Mouse (Mus musculus) thymus, postnatal 10 days (tissue): ENCODE data around the gene Lpxn.
A peak's percentile ranks its signal among the peaks of the same experiment; 100 is the strongest.

Experiments
- DNase-seq, 2 experiments: peaks; one replicate each; pipeline ENCODE4 v3.0.0; 2021; ENCODE audit warnings: low spot score in 2 of 2

Gene Lpxn

DNA sequence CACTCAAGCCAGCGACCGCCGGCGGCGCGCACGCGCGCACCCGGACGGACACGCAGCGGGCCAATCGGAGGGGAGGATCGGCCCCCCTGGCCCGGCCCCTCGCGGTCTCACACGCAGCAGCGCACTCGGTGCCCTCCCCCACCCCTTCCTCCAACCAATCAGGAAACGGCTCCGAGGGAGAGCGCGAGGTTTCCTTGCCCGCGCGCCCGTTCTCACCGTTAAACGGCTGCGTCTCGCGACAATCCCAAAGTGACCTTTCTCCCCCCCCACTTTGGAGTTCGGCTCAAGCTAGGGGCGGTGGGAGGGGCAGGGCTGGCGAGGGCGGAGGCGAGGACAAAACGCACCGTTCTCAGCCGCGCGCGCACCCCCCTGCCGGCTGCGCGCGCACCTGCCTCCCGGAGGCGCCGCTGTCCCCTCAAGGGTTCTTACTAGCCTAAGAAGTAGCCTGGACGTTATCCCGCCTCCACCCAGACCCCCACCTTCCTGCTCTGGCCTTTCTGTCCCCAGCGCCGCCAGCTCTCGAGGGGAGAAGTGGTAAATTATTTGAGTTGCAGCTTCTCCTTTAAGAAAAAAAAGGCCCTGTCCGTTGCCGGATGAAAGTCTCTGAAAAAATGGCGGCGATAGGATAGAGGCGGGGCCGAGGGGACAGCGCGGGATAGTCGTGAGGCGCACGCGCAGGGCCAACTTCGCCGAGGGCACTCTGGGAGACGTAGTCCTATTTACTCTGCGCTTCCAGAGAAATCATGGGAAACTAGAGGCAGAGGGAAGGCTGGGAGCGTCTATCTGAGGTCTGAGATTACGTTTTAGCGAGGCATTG, at the start of gene Lpxn, which contains the start of gene Zfp91:
Lpxn (plus strand) TSS at position 683 of the 817 bp plus-strand sequence.
Zfp91 (minus strand) TSS at position 616 of the 817 bp plus-strand sequence.
- peak; percentile 95 to 96 for DNase-seq

GRCm38 (mm10) chr19:12756286-12756685, 39.7 kb upstream of the Lpxn start:
- no peak for DNase-seq

- no peak for DNase-seq
Measured at GRCm38 (mm10) chr19:12758936-12759478, 37.0 kb upstream of the Lpxn start.

GRCm38 (mm10) chr19:12759656-12760055, 36.3 kb upstream of the Lpxn start:
- no peak for DNase-seq

DNA sequence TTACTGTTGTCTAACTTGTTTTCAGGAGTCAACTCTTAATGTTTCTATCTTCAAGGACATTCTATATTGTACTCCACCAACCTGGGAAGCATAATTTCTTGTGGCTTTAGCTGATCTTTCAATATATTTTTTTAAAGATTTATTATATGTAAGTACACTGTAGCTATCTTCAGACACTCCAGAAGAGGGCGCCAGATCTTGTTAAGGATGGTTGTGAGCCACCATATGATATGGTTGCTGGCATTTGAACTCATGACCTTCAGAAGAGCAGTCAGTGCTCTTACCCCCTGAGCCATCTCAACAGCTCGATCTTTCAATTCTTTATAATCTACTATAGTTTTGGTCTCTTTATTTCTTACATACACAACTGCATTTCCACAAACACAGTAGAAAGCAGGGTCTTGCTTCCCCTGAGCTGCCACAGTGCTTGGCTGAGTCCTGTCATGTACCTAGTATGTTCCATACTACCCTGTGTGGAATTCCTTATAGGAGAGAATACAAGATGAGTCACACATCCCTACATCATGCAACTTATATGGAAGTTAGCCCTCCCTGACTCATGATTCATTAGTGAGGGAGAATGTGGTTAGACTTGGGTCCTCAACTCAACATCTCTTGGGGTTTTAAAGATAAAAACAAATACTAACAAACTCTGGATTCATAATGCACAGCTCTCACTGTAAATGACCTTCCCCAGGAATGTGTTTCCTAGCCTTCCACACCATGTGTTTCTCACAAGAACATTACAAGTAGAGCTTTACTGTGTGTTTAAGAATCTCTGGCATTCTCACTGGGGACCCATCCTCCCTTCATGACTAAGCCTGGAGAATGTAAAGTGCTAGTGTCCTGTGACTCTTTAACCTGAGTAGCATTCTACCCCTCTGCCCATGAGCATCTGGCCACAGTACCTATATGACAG, 33.5 kb upstream of the Lpxn start:
- peak in 1 of 2 experiments; percentile 20 for DNase-seq

GRCm38 (mm10) chr19:12765308-12765707, 30.7 kb upstream of the Lpxn start, which contains the start of gene Cntf:
Gene Cntf (minus strand): TSS chr19:12765632.
- DNase-seq: no peak

DNA sequence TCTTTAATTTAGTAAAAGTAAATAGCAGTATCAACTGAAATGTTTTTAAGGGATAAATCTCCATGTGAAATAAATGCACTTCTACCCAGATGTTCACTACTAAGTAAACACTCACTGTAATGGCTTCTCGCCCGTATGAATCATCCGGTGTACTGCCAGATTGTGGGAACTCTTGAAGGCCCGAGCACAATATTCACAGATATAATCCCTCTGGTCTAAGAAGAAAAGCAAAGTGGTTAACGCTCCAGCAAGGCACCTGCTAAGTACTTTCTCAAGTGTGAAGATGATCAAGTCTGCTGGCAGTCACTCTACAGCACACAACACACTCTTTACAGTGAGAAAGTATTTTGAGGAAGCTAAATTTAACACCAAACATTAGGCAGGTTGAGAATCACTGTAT, 25.1 kb upstream of the Lpxn start:
- no peak for DNase-seq

DNA sequence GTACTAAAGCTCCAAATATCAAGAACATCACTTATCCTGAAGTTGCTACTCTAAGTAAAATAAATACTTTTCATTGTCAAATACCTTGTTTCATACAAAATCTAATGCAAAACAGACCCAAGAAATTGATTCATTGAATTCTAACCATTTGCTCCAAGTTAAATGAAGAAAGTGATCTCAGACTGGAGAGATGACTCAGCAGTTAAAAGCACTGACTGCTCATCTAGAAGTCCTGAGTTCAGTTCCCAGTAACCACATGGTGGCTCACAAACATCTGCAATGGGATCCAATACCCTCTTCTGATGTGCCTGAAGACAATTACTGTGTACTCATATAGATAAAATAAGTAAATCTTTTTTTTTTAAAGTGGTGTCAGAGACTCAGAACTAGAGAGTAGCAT, 15.6 kb upstream of the Lpxn start:
- no peak for DNase-seq

- no peak for DNase-seq
Measured at GRCm38 (mm10) chr19:12786803-12787395, 9.1 kb upstream of the Lpxn start.

- no peak for DNase-seq
Measured at GRCm38 (mm10) chr19:12787721-12788120, 8.3 kb upstream of the Lpxn start.

- DNase-seq: no peak
Measured at GRCm38 (mm10) chr19:12792374-12792773, 3.6 kb upstream of the Lpxn start.

DNA sequence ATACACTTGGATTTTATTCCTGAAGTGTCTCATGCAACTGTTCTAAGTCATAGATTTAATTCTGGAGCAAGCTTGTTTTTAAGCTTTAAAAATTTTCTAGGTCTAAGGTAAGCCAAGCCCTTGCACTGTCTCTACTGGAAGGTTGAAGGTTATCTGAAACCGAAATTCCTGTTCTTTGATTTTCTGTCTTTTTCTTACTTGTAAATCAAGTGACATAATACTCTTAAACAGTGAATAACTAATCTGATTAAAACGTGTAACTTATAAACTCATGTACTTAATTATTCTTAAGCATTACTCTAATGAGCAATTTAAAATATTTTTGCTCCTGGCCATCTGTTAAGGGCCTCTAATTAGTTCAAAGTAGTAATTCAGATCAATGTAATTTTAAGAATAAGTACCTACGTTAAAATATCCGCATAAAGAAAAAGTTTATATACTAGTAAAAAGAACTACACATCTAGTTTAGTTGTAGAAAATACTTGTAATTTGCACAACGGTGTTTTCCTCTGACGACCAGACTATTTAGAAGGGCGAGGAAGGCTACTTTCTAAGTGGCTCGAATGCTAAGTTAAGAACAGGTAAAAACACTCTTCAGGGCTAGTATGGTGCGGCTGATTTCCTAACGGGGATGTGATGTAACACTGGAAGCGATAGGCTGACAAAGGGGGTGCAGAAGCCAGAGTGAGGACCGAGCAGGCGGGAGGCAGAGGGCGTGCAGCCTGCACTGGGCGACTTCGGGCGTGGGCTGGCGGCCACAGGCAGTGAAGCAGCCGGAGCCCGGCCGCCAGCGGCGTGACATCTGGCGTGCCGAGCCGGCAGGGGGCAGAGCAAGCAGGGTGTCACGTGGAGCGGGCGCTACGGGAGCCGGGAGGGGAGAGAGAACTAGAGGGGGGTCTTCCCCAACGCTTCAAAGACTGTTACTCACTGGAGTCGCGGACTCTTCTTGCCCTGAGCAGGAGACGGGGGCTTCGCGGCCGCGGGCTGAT, 1.6 kb upstream of the Lpxn start:
- peak; percentile 91 to 94 for DNase-seq

DNA sequence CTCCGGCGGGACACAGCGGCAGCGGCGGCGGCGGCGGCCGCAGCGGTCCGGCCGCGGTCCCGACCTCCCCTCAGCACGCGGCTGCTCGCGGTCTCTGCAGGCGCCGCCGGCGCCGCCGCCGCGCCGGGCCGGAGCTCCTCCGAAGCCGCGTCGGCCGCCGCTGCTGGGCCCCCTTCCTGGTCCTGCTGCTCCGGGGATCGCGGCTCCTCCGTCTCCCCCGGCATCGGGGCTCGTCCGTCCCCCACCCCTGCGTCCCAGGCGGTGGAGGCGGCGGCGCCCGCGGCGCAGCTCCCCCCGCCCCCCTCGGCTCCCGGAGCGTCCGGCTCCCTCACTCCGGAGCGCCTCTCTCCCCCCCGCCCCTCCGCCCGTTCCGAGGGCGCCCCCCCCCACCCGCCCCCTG, 883 bp upstream of the Lpxn start:
- DNase-seq: no peak

GRCm38 (mm10) chr19:12796328-12796931, 437 bp downstream of the Lpxn start:
- peak; percentile 64 to 73 for DNase-seq

GRCm38 (mm10) chr19:12797071-12797470, 1.1 kb downstream of the Lpxn start:
- peak in 1 of 2 experiments; percentile 23 for DNase-seq

DNA sequence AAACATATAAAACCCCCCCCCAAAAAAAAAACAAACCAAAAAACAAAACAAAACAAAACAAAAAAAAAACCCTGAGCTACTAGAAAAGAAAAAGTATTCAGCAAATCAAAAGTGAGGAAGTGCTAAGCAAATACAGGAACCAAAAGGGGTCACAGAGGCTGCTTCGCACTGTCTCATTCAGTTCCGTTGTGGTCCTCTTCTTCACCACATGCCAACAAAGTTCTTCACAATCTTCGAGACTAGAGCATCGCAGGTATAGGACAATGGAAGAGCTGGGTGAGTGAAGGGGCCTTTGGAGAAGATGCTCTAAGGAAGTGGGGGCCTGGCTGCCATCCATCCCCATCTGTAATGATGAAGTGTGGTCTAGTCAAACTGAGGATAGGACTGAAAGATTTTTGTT, 2.4 kb downstream of the Lpxn start:
- peak; percentile 17 to 44 for DNase-seq

DNA sequence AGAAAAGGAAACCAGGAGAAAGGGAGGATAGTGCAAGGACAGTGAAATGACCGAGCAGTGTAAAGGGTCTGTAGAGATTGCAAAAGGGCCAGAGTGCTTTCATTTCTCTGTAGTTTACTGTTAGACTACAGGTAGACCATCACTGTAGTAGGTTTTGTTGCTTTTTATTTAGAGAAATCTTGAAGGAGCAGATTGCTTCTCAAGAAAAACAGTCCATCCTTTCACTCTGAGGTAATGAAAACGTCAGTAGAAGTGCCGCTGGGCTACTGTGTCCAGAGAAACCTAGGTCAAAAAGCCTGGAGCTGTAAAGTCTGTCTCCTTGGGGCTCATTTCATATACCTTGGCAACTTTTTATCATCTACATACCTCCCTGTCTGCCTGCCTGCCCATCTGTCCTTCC, 3.1 kb downstream of the Lpxn start:
- no peak for DNase-seq

GRCm38 (mm10) chr19:12800621-12801020, 4.6 kb downstream of the Lpxn start:
- no peak for DNase-seq

- DNase-seq: no peak
Measured at GRCm38 (mm10) chr19:12801046-12801445, 5.1 kb downstream of the Lpxn start.

GRCm38 (mm10) chr19:12802830-12803229, 6.8 kb downstream of the Lpxn start:
- no peak for DNase-seq
